Mouse (Mus musculus) C2C12 (cell line): ENCODE measurements around the gene Gm5269. TPM values are rescaled to one million over a fixed set of nuclear protein-coding genes. Genes with fewer than 3 reads are reported as not detected.

Experiments used
- H3K27me3 ChIP-seq: one replicate; pipeline ENCODE4 v1.6.1; 2011; ENCODE audit not compliant: control insufficient read depth, insufficient read depth, insufficient read length
- H3K36me3 ChIP-seq: one replicate; pipeline ENCODE4 v1.6.1; 2011; ENCODE audit not compliant: control insufficient read depth, insufficient read depth
- H3K4me3 ChIP-seq: one replicate; pipeline ENCODE4 v1.5.1; 2011; ENCODE audit warnings: mild to moderate bottlenecking, control low read depth; ENCODE audit not compliant: poor library complexity, insufficient read depth, severe bottlenecking
- H3K79me2 ChIP-seq: one replicate; pipeline ENCODE4 v1.6.1; 2011; ENCODE audit not compliant: control insufficient read depth, insufficient read depth
- H3K79me3 ChIP-seq: one replicate; pipeline ENCODE4 v1.6.1; 2011; ENCODE audit warnings: low read depth, control low read depth
- H3ac ChIP-seq: one replicate; pipeline ENCODE3; 2011; ENCODE audit warnings: low read depth; ENCODE audit not compliant: control insufficient read depth, insufficient read length
- CEBPB ChIP-seq: IDR thresholded peaks from one replicate; pipeline ENCODE4 v1.6.1; 2011; ENCODE audit warnings: low read depth, mild to moderate bottlenecking, control low read depth, moderate library complexity
- CTCF ChIP-seq: IDR thresholded peaks from one replicate; pipeline ENCODE4 v1.5.1; 2011; ENCODE audit not compliant: control insufficient read depth, insufficient read depth, insufficient read length
- FOSL1 ChIP-seq: IDR thresholded peaks from one replicate; pipeline ENCODE4 v1.8.0; 2011; ENCODE audit warnings: mild to moderate bottlenecking, low read length; ENCODE audit not compliant: poor library complexity, insufficient read depth, severe bottlenecking
- MAX ChIP-seq: IDR thresholded peaks from one replicate; pipeline ENCODE4 v1.6.1; 2011; ENCODE audit warnings: mild to moderate bottlenecking, control low read depth
- MYOD1 ChIP-seq: IDR thresholded peaks from one replicate; pipeline ENCODE4 v1.6.1; 2011; ENCODE audit warnings: low read depth; ENCODE audit not compliant: control insufficient read depth, insufficient read length
- MYOG ChIP-seq: IDR thresholded peaks from one replicate; pipeline ENCODE4 v1.6.1; 2011; ENCODE audit not compliant: control insufficient read depth, insufficient read length; ENCODE audit errors: extremely low read depth
- USF1 ChIP-seq: IDR thresholded peaks from one replicate; pipeline ENCODE4 v1.6.1; 2011; ENCODE audit warnings: low read depth, mild to moderate bottlenecking, control low read depth, moderate library complexity
- polyA plus RNA-seq: library from polyadenylated mRNA; unstranded; fragments of >200 nt; fragmentation: generic; extraction: Trizol; gene quantifications from one replicate; pipeline ENCODE4 v1.2.1, GENCODE M21; 2012; ENCODE audit warnings: missing spikeins

Gm5269 gene
- polyA plus RNA-seq, 1 experiment: not detected

DNA sequence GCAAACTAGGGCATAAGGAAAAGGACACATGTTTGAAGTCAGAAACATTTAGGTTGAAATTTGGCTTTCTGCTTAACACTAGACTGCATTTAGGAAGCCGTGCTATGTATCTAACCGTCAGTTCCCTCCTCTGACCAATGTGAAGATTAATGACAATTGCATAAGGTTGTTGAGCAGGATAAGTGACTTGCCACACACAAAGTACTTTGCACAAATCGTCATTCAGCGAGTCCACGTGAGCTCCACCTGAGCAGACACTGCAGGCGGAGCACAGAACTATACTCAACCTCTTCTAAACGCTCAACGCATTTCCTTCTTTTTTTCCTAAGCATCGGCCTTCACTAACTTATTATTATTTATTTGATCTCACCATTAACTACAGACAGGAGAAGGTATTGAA is 3.3 kb downstream of the Gm5269 start:
- Histone ChIP-seq H3ac (no peak overlapping the region), H3K36me3 (no peaks in the 10 kb centered on the region), H3K79me3 (no peaks in the 10 kb centered on the region), H3K4me3 (no peak overlapping the region), H3K79me2 (no peaks in the 10 kb centered on the region), H3K27me3 (no peaks in the 10 kb centered on the region)
- no peak for TF ChIP-seq MYOG
- no peak for TF ChIP-seq CEBPB
- TF ChIP-seq MAX: no peak
- no peak for TF ChIP-seq USF1
- no peak for TF ChIP-seq MYOD1
- TF ChIP-seq CTCF: no peak
- no peak for TF ChIP-seq FOSL1

DNA sequence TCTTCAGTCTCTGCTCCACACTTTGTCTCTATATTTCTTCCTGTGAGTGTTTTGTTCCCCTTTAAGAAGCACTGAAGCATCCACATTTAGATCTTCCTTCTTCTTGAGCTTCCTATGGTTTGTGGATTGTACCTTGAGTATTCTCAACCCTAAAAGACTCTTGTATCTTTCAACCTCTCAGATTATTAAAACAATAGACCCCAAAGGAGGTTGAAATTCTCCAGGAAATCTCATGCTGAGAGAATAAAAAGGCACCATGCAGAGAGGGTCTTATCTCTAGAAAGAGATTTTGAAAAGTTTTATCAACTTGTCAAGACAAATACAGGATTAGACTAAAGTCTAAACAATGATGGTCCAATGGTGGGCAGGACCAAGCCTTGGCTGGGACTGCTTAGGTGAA is 6.7 kb downstream of the Gm5269 start:
- TF ChIP-seq MYOG (no peak), USF1 (no peak), MYOD1 (no peak), CEBPB (no peak)
- Histone ChIP-seq H3ac (no peak overlapping the region), H3K27me3 (no peaks in the 10 kb centered on the region), H3K79me3 (no peaks in the 10 kb centered on the region), H3K4me3 (no peak overlapping the region), H3K36me3 (no peaks in the 10 kb centered on the region), H3K79me2 (no peaks in the 10 kb centered on the region)

DNA sequence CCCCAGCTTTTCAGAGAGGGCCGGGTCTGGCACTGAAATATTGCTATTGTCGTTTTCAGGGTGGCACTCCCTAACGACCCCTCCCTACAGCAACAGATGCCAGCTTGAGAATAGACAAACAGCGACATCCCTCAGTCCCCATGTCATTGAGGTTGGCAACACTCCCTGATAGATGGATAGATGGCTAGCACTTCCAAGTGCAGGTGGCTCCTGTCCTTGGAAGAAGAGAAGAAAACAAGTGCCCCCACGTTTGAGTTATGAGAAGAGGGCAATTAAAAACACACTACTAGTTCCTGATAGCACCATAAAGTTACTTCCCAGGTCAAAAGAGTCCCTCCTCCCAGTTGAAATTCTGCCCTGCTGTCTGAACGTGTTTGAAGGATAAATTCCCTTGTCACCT is 8.0 kb downstream of the Gm5269 start:
- Histone ChIP-seq H3K79me3 (no peaks in the 10 kb centered on the region), H3K36me3 (no peaks in the 10 kb centered on the region), H3K79me2 (no peaks in the 10 kb centered on the region), H3K4me3 (no peak overlapping the region), H3K27me3 (no peaks in the 10 kb centered on the region), H3ac (no peak overlapping the region)
- no peak for TF ChIP-seq USF1
- TF ChIP-seq MAX: no peak
- no peak for TF ChIP-seq CEBPB
- TF ChIP-seq MYOG: no peak
- no peak for TF ChIP-seq CTCF
- no peak for TF ChIP-seq FOSL1
- no peak for TF ChIP-seq MYOD1

DNA sequence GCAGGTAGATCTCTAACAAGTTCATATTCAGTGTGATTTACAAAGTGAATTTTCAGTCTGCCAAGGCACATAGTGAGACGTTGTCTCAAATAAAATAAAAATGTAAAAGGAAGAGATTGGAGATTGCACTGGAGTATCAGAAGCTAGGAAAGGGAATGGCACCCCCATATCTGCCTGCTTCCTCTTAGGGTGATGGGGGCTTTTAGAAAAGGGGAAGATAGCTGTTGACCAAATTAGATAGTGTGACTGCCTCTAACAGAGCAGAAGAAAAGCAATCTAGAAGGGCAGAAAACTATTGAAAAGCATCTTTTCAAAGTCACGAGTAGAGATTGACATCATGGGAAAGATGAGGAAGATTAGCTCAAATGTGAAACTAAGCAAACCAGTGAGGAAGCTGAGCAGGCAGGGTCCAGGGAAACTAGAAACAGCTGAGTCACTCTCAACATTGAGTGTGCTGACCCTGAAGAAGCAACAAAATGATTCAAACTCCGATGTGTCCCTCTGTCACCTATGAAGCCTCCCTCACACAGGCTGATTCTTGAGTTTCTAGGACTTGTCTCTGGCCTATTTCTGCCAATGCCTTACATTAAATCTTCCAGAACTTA is 8.7 kb downstream of the Gm5269 start:
- H3K4me3 ChIP-seq: no peak overlapping the region
- no peaks in the 10 kb centered on the region for H3K27me3 ChIP-seq
- H3K79me3 ChIP-seq: no peaks in the 10 kb centered on the region
- H3ac ChIP-seq: no peak overlapping the region
- TF ChIP-seq CTCF (no peak), MYOG (no peak), USF1 (no peak)
- no peaks in the 10 kb centered on the region for H3K79me2 ChIP-seq
- H3K36me3 ChIP-seq: no peaks in the 10 kb centered on the region

GRCm38 (mm10) chr1:45877463-45877862 is 12.6 kb downstream of the Gm5269 start:
- H3K36me3 ChIP-seq: no peaks in the 10 kb centered on the region
- H3ac ChIP-seq: no peak overlapping the region
- no peaks in the 10 kb centered on the region for H3K79me2 ChIP-seq
- H3K79me3 ChIP-seq: no peaks in the 10 kb centered on the region
- no peak for TF ChIP-seq CEBPB
- H3K4me3 ChIP-seq: no peak overlapping the region
- no peaks in the 10 kb centered on the region for H3K27me3 ChIP-seq

DNA sequence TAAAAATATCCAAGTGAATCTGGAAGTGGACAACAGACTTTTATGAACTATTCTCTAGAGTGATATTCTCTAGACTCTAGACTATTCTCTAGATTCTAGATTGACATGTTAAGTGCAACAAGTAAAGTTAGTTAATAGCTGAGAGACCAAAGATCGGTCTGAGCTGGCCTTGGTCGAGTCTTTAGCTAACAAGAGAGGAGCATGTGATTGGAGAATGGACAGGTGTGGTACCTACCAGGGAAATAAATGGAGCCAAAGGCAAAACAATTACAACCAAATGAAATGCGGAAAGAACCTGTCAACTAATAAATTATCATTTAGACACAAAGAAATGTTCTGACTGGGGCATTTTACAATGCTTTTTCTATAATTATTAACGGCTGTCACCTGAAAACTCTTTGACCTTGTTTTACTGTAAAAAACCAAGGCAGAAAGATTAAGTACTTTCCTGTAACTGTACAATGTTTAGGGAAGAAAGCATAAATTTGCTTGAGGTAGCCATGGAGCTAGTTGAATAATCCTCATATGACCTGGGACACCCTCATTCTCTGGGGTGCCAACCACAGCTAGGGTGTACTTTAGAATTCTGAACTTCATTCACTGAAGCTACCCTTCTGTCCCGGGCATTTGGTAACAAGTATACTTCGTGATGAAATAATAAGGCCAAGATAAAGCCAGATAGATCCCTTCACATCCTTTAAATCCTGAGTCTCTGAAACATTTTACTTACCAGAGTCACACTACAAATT is 13.4 kb downstream of the Gm5269 start:
- Histone ChIP-seq H3K36me3 (no peaks in the 10 kb centered on the region), H3K79me3 (no peaks in the 10 kb centered on the region), H3ac (no peak overlapping the region), H3K79me2 (no peaks in the 10 kb centered on the region), H3K4me3 (no peak overlapping the region), H3K27me3 (no peaks in the 10 kb centered on the region)
- TF ChIP-seq USF1: no peak
- no peak for TF ChIP-seq MAX
- no peak for TF ChIP-seq FOSL1
- no peak for TF ChIP-seq CTCF
- no peak for TF ChIP-seq CEBPB
- no peak for TF ChIP-seq MYOG
- TF ChIP-seq MYOD1: no peak
